Mouse (Mus musculus) ES-E14 (cell line): ENCODE results near the gene Herpud2.

Experiments used
- CHD2 ChIP-seq: IDR thresholded peaks from 2 replicates; pipeline ENCODE4 v1.6.1; 2014; ENCODE audit warnings: mild to moderate bottlenecking, low read depth, low read length, inconsistent platforms
- HCFC1 ChIP-seq: IDR thresholded peaks from 2 replicates; pipeline ENCODE4 v1.6.1; 2012; ENCODE audit warnings: low read length, inconsistent platforms, borderline replicate concordance; ENCODE audit not compliant: insufficient read depth
- ZC3H11A ChIP-seq: IDR thresholded peaks from 2 replicates; pipeline ENCODE4 v1.6.1; 2012; ENCODE audit warnings: low read depth, mild to moderate bottlenecking, inconsistent platforms, low read length, borderline replicate concordance

GRCm38 (mm10) chr9:25142041-25142440, 9.6 kb downstream of the Herpud2 start:
- TF ChIP-seq ZC3H11A: no peak
- TF ChIP-seq CHD2: no peak
- TF ChIP-seq HCFC1: no peak
